Mouse (Mus musculus) brain, adult 2 months (tissue): ENCODE data around the gene Gm21976.

Experiments
- DNase-seq: peaks from one replicate; pipeline ENCODE4 v3.0.0; 2011; ENCODE audit warnings: low read depth, low spot score

Gm21976 gene

DNA sequence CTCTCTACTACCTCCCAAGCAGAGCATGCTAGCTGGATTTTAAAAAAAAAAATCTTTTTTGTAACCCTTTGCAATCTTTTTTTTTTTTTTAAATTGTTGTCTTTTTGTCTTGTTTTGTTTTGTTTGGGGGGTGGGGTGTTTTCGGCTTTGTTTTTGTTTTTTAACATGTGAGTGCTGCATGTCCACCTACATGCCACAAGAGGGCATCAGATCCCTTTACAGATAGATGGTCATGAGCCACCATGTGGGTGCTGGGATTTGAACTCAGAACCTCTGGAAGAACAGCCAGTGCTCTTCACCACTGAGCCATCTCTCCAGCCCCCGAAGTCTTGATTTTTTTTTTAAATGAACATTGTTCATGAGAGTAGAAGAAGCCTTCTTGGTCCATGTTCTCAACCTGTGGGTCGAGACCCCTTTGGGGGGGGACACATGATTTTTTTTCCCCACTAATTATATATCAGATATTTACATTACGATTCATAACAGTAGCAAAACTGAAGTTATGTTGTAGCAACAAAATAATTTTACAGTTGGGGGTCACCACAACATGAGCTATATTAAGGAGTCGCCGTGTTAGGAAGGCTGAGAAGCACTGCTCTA is 18.3 kb downstream of the Gm21976 start:
- no peak for DNase-seq

DNA sequence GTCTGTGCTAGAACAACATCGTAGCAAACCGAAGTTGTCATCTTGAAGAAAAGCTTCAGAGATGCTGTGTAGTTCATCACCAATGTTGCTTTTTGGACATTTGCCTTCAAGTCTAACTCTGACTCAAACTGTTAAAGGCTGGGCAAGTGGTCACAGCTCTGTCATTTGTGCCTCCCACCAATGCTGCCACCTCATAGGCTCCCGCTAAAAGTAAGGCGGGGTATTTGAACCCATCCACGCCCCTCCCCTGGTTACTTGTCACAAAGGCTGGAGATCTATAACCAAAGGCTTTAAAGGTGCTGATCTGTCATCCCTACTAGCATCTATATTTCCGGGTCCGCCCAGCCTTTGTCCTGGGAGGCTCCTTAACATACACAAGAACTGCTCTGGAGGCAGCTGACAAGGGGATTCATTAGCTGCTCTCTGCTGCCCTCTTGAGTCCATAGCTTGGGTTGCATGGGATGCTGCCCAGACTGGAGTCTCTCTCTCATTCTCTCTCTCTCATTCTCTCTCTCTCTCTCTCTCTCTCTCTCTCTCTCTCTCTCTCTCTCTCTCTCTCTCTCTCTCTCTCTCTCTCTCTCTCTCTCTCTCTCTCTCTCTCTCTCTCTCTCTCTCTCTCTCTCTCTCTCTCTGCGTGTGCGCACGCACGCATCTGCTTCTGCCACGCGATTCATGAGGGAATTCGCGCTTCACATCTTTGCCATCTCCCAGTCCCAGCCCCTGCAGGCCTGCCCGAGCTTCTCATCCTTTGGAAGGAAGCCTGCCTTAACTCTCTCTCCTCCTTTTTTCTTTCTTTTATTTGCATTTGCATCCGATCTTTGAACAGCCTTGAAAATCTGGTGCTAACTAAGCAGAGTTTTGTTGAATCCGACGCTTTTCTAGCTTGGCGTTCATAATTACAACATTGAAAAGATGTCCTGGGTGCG is 19.4 kb downstream of the Gm21976 start:
- peak; percentile 92 for DNase-seq

DNA sequence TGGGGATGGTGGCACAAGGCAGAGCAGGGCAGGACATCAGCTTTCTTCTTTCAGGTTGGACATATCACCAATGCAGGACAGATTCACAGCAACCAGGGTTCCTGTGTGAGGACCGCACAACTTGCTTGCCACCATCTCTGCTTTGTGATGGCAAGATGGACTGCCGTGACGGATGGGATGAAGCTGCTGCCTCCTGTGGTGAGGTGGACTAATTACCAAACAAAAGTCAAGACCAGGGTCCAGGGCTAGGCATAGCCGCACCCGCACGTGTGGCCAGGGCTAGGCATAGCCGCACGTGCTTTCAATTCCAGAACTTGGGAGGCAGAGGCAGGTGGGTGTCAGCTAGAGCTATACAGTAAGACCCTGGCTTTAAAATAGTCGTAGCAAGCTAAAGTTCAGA is 25.6 kb downstream of the Gm21976 start:
- no peak for DNase-seq

DNA sequence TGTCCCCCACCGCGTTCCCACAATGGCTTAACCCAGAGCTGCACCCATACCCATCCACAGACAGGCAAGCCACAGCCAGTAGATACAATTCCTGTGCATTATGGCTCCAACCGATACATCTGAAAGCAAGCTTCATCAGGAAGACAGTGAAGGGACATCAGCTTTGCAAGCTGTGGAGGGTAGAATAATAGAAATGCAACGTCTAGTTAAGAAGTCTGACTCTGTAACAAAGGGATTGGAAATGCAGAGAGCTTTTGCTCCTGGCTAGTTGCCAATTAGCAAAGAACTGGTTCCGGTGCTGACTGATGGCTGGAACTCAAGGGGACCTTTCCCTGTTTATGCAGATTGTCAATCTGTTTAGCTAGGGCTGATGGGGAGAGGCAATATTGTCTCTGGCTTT is 26.7 kb downstream of the Gm21976 start:
- DNase-seq = peak; percentile 21

DNA sequence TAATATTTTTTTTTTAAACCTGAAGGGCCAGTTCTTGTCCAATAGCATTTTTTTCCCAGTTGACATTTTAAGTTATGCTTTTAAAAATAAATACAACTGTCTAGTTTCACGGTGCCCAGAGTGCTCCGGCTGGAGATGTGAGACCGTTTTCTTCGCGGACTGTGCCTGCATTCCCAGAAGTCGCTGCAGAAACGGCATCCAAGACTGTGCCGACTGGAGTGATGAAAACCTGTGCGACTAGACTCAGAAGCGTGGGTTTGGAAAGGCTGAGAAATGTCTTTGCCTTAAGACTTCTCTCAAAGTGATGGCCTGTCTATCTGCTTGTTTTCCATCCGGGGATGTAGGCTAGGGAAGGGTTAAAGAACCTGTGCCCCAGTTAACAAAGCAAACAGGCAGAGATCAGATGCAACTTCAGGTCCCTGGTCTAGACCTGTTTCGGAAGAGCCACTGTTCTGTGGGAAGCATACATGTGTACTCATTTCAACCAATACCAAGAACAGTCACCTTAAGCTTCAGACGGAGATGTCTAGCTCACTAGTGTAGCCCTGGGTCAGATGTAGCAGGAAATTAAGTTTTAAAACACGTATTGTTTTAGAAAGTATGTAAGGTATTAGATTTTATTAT is 27.3 kb downstream of the Gm21976 start:
- peak; percentile 53 for DNase-seq

DNA sequence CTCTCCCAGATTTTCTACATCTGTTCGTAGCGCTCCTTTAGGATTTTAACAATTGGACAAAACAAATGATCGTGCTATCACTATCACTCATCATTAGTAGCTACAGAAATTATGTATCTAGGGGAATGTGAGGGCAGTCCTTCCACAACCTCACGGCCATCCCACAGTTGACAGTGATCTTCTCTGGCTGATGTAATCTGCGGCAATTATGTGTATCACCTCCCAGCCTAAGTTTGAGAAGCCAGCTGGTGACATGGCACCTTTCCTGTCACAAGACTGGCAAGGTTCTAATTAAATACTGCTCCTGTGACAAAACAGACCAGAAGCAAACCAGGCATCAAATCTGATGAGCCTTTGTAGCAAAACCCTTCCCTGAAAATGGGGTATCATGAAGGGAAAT is 28.3 kb downstream of the Gm21976 start:
- peak; percentile 22 for DNase-seq

DNA sequence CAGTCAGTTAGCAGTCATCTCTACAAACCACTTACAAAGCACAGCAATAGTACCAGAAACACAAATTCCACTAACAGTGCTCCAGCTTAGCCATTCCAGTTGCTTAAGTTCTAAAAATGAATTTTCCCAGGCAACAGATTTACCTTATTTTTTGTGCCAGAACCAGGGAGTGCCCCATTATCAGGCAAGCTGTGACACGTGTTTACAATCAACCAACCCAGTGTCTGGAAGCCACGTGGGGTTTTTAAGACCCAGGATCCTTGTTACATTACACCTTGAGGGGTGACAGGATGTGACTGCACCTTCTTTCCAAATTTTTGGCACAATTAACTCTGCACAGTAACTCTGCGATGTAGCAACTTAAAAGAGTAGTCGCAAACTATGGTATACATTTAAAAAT is 29.0 kb downstream of the Gm21976 start:
- no peak for DNase-seq

DNA sequence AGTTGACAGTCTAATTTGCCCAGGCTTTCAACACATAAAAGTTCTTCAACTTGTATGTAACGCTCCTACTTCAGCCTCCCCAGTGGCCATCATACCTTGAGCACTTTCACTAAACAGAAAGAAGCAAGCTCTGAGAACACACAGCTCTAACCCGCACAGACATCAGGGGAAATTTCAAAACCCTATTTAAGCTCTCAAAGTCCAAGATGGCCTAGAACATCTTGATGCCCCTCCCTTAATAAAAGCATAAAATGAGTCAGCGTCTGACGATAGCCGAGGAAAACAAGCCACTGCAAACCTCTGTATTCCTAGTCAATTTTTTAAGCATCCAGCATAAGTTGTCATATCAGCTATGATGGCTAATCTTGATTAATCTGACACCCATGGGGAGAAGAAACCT is 31.9 kb downstream of the Gm21976 start:
- DNase-seq = no peak

DNA sequence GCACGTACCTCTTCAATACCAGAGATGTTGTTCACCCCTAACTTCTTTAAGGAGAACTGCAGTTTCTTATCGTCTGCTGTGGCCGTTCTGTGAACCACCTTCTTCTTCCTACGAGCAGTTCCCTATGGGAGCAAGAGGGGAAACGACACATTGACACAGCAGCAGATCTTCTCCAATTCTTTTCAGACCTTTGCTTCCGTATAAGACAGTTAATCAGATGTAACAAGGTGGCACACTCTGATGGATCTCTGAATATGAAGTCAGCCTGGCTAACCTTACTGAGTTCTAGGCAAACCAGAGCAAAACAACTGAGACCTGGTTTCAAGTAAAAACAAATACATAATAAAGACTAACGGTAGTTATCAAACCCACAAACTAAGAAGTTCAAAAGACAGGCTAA is 33.9 kb downstream of the Gm21976 start:
- no peak for DNase-seq

DNA sequence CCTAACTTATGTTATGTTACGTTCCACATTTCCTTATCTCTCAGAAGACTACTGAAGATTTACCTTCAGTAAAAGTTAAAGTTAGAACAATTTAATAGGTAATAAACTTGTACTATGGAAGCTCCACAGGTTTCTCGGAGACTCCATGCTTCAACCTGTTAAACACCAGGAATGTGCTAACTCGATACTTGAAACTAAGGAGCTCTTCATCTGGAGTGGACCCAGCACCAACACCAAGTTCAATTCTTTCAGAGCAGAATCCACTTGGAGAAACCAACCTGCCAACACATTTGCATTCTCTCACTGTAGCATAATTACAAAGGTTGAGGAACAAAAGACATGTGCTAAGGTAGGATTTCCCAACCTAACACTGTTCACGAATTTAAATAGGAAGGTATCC is 35.4 kb downstream of the Gm21976 start:
- DNase-seq = no peak

DNA sequence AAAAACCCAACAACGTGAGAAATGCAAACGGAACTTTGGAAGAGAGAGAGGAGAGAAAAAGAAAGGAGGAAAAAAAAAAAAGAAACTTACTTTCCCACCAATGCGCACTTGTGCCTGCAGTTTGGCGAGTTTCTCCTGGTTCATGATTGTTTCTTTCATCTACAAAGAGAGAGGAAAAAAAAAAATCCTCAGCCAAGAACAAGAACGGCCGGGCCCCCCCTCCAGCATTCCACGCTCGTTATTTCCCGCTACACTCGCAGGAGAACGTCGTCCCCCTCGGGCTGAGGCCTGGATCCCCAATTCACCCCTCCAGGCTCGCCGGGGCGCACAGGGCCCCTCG is 36.4 kb downstream of the Gm21976 start:
- DNase-seq = no peak

DNA sequence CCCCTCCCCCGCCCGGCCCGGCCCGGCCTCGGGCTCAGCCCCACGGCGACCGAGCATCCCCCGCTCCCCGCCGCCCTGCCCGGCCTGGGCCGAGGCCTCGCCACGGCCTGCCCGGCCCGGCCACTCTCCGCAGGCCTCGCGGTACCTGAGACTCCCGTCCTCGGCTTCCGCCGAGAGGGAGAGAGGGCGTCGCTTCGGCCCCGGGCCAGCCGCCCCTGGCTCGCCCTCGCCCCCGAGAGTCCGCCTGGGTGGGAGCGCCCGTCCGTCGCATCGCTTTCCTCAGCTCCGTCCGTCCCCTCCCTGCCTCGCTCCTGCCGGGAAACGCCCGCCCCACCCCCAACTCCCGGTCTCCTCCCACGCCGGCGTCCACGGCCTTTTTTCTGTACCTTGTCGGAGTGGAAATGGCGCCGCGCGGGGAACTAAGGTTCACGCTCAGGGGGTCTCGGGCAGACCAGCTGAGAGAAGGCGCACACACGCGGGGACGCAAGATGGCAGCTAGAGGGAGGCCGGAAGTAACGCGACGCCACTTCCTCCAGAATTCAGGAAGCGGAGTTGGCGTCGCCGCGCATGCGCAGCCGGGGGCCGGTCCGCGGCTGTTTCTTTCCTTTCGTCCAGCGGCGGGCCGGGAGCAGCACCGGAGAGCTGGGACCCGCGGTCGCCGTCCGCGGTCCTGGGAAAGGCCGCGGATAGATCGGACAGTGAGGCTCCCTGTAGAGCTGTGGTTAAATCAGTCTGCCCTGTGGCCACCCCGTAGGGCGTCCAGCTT is 37.0 kb downstream of the Gm21976 start, which contains the start of gene Btf3:
Gene Btf3, minus strand, starts transcription at position 527 of the 766 bp plus-strand sequence.
- peak; percentile 97 for DNase-seq

DNA sequence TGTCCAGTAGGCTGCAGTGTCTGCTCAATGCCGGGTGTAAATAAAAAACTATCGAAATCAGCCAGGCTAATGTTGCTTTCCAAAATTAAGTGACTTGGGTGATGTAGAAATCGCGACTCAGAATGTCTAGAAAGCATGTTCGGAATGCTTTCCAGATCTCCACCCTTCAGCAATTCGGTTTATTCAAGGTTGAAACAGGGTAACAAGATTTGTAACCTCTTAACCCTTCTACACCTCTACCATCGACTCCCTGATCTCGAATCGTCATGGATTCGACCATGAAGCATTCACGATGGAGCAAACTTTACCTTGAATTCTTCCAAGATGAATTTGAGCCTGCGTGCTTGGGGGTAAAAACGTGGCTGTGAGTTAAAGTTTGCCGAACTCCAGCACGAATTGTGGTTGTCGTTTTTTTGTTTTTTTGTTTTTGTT is 37.6 kb downstream of the Gm21976 start:
- no peak for DNase-seq

DNA sequence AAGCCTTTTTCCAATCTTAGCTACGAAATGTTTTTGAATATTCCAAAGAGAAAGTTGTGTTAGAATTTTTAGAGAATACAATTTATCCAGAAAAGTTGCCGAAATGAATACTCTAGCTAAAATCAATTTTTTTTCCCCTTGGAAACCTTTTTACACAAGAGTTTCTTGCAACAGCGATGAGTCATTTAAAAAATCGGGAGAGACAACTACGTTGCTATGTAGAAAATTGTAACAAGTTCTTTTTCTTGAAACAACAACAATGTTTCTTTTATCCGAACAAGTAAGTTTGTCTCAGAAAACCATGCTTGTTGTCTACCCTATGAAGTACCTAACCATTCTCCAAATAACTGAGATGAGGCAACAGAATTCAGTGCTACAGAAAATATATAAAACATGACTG is 38.2 kb downstream of the Gm21976 start:
- DNase-seq = no peak

DNA sequence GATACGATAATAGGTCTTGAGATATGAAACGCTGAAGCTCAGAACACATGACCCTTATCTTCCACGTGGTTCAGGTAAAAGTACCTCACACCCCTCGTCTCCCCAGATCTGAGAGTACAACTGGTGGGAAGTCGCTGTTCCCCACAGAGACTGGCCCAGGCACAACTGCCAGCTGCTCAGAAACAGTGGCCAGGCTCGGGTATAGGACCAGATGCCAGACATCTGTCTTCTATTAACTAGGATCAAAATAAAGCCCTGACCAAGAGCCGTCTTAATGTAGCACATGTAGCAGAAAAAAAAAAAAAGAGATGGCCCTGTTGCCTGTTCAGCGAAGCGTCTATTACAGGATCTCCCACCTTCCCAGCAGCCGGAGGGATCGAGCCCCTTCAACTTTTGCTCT is 45.3 kb downstream of the Gm21976 start:
- no peak for DNase-seq

DNA sequence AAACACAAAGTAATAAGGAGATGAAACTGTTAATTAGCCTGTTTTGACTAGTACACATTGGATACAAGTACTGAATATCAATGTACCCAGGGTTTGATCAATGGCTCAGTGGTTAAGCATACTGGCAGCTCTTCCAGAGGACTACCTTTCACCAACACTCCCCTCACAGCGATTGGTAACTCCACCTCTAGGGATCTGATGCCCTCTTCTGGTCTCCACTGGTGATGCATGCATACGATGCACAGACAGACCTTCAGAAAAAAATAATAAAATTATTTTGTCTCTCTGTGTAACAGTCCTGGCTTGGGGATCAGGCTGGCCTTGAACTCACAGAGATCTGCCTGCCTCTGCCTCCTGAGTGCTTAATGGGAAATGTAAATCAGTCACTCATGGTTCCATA is 52.4 kb downstream of the Gm21976 start:
- DNase-seq = no peak

DNA sequence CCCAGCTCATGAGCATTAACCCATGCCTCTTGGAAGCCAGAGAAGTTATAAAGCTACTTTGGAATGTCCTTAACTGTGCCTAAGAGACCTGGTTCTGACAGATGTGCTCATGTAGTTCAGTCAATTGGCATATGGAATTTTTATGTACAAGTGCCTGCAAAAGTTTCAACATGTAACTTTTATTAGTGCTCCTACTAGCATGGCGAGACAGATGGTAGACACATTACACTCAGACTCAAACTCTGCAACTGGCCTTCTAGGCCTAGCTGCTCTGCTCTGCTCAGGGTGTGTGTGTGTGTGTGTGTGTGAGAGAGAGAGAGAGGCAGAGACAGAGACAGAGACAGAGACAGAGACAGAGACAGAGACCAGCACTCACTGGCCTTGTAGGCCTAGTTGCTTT is 56.5 kb downstream of the Gm21976 start:
- DNase-seq = no peak

DNA sequence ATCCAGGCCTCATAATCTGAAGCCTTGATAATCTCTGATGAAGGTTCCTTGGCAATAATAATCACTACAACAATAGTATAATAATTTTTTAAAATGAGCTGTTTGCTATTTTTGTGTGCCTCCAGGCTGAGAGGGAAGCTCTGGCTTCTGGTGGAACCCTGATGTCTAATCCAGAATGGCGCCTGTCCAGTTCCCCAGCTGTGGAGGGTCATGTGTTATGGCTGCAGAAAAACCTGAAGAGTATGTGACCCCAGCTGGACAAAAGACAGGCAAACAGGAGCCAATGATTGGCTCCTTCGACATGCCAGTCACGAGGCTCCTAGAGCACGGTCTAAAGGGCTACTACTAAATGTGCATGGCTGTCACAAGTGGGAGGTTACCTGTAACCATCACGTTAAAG is 60.8 kb downstream of the Gm21976 start:
- no peak for DNase-seq

DNA sequence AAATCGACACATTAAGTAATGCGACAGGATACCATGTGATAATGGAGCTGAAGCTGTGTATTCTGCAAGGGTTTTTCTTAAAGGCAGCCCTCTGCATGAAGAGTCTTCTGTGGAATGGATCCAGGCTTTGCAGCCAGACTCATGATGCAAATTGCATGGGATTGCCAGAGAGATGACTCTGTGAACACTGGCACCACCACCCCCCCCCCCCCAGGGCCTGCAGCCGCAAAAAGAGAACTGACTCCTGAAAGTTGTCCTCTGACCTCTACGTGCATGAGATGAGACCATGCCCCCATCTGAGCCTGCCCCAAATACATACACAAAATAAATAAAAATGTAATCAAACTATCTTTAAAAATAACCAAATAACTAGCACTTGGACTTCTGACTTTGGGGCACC is 69.8 kb downstream of the Gm21976 start:
- DNase-seq = no peak

DNA sequence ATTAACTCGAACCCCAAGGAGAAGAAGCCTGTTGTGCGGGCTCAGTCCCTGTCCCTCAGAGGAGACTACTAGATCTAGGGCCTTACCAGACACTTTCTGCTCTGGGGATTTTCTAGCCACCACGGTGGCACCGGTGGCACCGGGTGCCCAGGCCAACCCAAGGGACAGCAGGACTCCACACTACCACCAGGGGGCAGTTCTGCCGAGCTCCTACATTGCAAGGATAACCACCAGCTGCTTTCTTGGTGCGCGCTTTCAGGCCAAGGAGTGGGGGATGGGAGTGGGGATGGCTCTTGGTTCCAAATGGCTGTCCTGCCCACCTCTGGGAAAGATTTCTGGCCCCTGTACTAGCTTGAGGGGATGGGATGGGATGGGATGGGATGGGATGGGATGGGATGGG is 71.8 kb downstream of the Gm21976 start:
- no peak for DNase-seq

DNA sequence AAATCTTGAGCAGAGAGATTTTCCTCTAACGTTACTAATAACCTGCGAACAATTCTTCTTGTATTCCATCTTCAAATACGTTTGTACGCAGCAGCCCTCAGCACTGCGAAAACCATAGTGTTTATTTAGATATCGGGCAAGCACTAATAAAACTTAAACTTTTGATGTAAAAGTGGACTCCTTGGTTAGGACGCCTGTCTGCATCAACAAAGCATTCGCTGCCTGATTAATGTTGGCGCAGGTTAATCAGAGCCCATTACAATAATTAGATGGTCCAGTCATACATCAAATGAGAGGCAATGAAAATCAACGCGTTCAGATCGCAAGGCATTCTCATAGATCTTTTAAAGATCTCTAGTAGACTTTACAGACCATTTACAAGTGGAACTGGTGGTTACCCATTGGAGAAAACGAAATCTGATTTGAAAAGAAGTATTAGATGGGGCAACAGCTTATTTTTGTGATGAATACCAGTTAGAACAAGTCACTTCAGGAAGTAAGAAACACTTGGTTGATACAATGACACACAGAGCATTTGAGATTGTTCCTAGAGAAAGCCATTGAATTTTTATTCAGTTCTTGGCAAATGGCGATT is 72.8 kb downstream of the Gm21976 start:
- no peak for DNase-seq

DNA sequence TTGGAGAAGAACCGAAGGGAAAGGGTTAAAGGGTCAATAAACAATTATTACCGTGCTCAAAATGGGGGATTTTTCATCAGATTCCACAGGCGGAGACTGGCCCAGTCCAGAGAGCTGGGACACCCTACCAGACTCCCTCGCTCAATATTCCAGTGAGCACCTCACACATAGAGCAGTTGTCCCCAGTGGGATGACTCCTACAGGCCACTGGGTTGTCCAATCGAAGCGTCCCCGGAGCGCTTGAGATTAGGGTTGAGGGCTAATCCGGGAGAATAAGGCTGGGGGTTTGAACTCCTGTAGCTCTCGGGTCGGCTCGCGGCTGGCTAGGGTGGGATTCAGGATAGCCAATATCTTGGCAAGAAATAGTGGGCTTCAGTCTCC is 74.0 kb downstream of the Gm21976 start:
- no peak for DNase-seq
